Mouse (Mus musculus) kidney, adult 2 months (tissue): ENCODE measurements at regions not wholly inside any gene's neighbourhood (a gene's known extent, or its start where the extent isn't known, plus 50 kb on each side); places are given as distances from the start of the nearest gene placed in this dataset.

Source experiments
- CTCF ChIP-seq: fragments of 200-500 bp; conservative IDR thresholded peaks from 2 replicates; pipeline ENCODE4 v1.5.1; 2011; ENCODE audit warnings: low read depth, mild to moderate bottlenecking, control low read depth, low read length, moderate library complexity, mixed read lengths; ENCODE audit not compliant: insufficient read depth, insufficient read length
- POLR2A ChIP-seq: fragments of 200-500 bp; IDR thresholded peaks from one replicate; pipeline ENCODE4 v1.6.1; 2011; ENCODE audit warnings: low read depth, low read length, control low read depth

GRCm38 (mm10) chr10:117953026-117953711 is 107.3 kb upstream of the Rap1b start:
- TF ChIP-seq POLR2A = no peak
- TF ChIP-seq CTCF = no peak
